Mouse (Mus musculus) midbrain, embryonic 10.5 days (tissue): ENCODE data around the gene Amacr. TPM values are rescaled to one million over a fixed set of nuclear protein-coding genes. Genes with fewer than 3 reads are reported as not detected.

ENCODE experiments used
- DNase-seq: peaks from one replicate; pipeline ENCODE4 v3.0.0-alpha.2; 2017; ENCODE audit warnings: low spot score
- H3K27ac ChIP-seq: fragments of 300-500 bp; sonication (generic); replicated peaks from 2 replicates; pipeline ENCODE4 v1.5.1; 2016; ENCODE audit warnings: mild to moderate bottlenecking
- H3K27me3 ChIP-seq: fragments of 300-500 bp; sonication (generic); 2 replicates; pipeline ENCODE4 v1.6.1; 2016; ENCODE audit warnings: low read depth, mild to moderate bottlenecking; ENCODE audit not compliant: poor library complexity, severe bottlenecking
- H3K36me3 ChIP-seq: fragments of 300-500 bp; sonication (generic); 2 replicates; pipeline ENCODE4 v1.6.1; 2016; ENCODE audit warnings: mild to moderate bottlenecking, moderate library complexity
- H3K4me1 ChIP-seq: fragments of 300-500 bp; sonication (generic); 2 replicates; pipeline ENCODE4 v1.6.1; 2016
- H3K4me3 ChIP-seq: fragments of 300-500 bp; sonication (generic); 2 replicates; pipeline ENCODE4 v1.5.1; 2016; ENCODE audit warnings: mild to moderate bottlenecking, moderate library complexity
- H3K9me3 ChIP-seq: fragments of 300-500 bp; sonication (generic); replicated peaks from 2 replicates; pipeline ENCODE4 v1.6.1; 2016; ENCODE audit warnings: mild to moderate bottlenecking
- WGBS: fragments of 180-500 bp; shearing (Covaris S2); methylation state at CpG from one replicate; pipeline ENCODE4 v1.1.7; 2016; 5-methylcytosine and 5-hydroxymethylcytosine counted together
- polyA plus RNA-seq: library from polyadenylated mRNA; unstranded; fragments of >200 nt; fragmentation: Nextera tagmentation; extraction: Ambion mirVana; gene quantifications from 2 replicates; pipeline ENCODE4 v1.2.1, GENCODE M21; 2016

Gene Amacr
- polyA plus RNA-seq, 1 experiment from 2014 or later = 13.0 TPM

DNA sequence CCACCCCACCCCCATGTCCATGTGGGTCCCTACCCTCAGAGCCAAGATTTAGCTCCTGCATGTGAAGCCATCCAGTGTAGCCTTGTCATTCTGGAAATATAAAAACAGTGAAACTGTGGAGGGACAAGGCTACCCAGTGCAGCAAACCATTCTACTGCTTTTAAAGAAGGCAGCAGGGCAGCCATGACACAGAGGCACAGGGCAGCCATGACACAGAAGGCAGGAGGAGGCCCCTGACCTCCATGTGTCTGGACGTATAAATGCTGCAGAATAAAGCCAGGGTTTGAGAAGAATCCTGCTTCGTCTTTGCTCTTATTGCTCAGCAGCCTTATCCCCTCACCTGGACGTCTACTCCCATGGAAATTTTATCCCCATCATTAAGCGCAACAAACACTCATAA lies 22.2 kb downstream of the Amacr start:
- Histone ChIP-seq H3K4me3 (no peak overlapping the region), H3K4me1 (peaks cover 10% of the 10 kb centered on the region; the same call in 1 of the 2 replicates), H3K36me3 (no peaks in the 10 kb centered on the region), H3K9me3 (no peaks in the 10 kb centered on the region), H3K27ac (no peak overlapping the region), H3K27me3 (no peaks in the 10 kb centered on the region)
- no peak for DNase-seq
- 89% methylated on average over 4 of the region's 4 CpGs for WGBS

DNA sequence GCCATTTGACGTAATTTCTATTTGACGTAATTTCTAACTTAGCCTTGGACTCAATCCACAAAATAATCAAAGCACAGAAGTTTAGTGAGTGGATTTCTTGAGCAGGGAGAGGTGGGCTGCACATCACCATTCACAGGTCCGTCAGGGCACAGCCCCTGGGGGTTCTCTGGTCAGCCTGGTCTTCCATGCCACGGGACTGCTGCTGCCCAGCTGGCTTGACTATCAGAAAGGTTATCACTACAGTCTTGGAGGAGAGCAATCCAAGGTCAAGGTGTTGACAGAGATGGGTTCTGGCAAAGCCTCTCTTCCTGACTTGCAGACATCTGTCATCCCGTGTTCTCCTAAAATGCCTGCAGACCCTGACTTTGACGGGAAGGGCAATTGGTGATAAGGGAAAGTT lies 23.1 kb downstream of the Amacr start:
- H3K27me3 ChIP-seq = no peaks in the 10 kb centered on the region
- peaks cover 10% of the 10 kb centered on the region; the same call in 1 of the 2 replicates for H3K4me1 ChIP-seq
- H3K4me3 ChIP-seq = no peak overlapping the region
- no peak for DNase-seq
- H3K9me3 ChIP-seq = no peaks in the 10 kb centered on the region
- H3K27ac ChIP-seq = no peak overlapping the region
- no peaks in the 10 kb centered on the region for H3K36me3 ChIP-seq
- 88% methylated on average over 6 of the region's 6 CpGs for WGBS

DNA sequence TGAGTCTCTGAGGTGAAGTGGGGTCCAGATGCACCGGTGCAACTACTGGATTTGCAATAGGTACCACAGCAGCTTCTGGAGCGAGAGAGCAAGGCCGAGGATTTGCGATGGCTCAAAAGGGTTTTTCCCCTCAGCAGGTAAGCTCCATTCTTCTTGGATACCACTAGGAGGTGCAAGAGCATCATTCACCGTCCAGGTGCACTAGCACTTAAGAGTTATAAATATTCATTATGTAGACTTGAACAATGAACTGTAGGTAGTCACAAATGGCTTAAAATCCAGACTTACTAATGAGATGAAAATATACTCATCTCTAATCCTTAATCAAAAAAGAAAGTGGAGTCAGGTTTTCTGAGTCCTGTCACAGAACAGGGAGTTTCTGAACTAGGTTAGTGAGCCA lies 27.2 kb downstream of the Amacr start:
- WGBS = 28% methylated on average over 5 of the region's 5 CpGs
- no peak overlapping the region for H3K27ac ChIP-seq
- no peak for DNase-seq

GRCm38 (mm10) chr15:11010976-11011548 lies 29.5 kb downstream of the Amacr start:
- no peak for DNase-seq
- no peaks in the 10 kb centered on the region for H3K27me3 ChIP-seq
- H3K36me3 ChIP-seq = no peaks in the 10 kb centered on the region
- H3K4me1 ChIP-seq = no peaks in the 10 kb centered on the region
- 90% methylated on average over 11 of the region's 11 CpGs for WGBS
- H3K9me3 ChIP-seq = no peaks in the 10 kb centered on the region
- H3K4me3 ChIP-seq = no peak overlapping the region
- H3K27ac ChIP-seq = no peak overlapping the region

More for the DNA sequence above, 27.2 kb downstream of the Amacr start:
- H3K36me3 ChIP-seq = no peaks in the 10 kb centered on the region
- no peaks in the 10 kb centered on the region for H3K27me3 ChIP-seq
- H3K9me3 ChIP-seq = no peaks in the 10 kb centered on the region
- no peak overlapping the region for H3K4me3 ChIP-seq
- no peaks in the 10 kb centered on the region for H3K4me1 ChIP-seq

DNA sequence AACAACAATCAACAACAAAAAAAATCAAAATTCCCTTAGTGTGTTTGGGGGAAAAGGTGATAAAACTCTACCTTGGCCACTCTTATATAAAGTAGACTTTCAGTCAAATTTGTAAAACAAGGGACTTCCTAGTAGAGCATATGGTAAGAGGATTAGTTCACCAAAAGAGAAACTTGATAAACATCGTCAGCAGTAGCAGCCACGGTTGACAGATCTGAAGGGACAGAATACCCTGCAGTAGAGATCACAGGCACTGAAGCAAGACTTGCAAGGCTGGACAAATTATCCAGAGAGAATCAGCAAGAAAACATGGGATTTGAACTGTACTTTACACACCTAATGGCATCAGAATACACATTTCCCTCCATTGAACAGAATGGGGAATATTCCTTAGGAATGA lies 33.4 kb downstream of the Amacr start:
- Histone ChIP-seq H3K27me3 (no peaks in the 10 kb centered on the region), H3K4me1 (no peaks in the 10 kb centered on the region), H3K4me3 (no peak overlapping the region), H3K27ac (no peak overlapping the region), H3K9me3 (no peaks in the 10 kb centered on the region), H3K36me3 (no peaks in the 10 kb centered on the region)
- 10% methylated on average over 2 of the region's 2 CpGs for WGBS
- DNase-seq = no peak

DNA sequence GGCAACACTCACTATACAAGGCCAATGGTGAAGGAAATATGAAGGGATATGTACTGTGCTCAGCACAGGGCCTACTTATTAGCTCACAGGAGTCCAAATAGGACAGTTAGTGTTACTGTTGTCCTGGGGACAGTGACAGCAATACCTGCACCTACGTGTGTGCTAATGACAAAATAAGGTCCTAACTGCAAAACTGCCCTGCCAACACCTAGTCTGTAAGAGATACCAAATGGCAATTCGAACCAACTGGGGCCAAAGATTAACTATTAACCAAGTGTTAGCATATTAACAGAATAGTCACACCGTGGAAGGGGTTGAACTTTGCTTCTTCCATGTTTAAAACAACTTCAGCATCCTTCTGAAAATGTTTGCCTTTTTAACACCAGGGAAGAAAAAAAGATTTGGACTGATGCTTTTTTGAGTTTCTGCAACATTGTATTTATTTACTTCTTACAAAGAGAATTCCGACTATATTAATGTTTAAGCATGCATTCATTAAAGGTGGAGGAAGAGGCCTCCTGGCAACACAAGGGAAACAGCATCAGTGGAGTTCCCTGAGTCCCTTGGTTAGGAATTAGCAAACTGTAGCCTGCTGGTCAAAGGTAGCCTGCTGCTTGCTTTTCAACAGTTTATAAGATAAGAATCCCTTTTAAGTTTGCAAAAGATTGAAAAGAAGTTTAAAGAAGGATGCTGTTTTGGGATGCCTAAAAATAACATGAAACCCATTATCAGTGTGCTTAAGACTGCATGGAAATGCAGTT lies 45.4 kb downstream of the Amacr start:
- H3K27me3 ChIP-seq = no peaks in the 10 kb centered on the region
- H3K4me3 ChIP-seq = no peak overlapping the region
- H3K4me1 ChIP-seq = no peaks in the 10 kb centered on the region
- 84% methylated on average over 4 of the region's 4 CpGs for WGBS
- no peak overlapping the region for H3K27ac ChIP-seq
- no peak for DNase-seq
- H3K36me3 ChIP-seq = no peaks in the 10 kb centered on the region
- no peaks in the 10 kb centered on the region for H3K9me3 ChIP-seq

GRCm38 (mm10) chr15:11030188-11030587 lies 48.6 kb downstream of the Amacr start:
- Histone ChIP-seq H3K27me3 (peaks cover 23% of the 10 kb centered on the region), H3K9me3 (no peaks in the 10 kb centered on the region), H3K4me3 (no peak overlapping the region), H3K27ac (no peak overlapping the region), H3K36me3 (no peaks in the 10 kb centered on the region), H3K4me1 (peaks cover 3% of the 10 kb centered on the region; the same call in 1 of the 2 replicates)
- no peak for DNase-seq
- WGBS = 77% methylated on average over 3 of the region's 3 CpGs

DNA sequence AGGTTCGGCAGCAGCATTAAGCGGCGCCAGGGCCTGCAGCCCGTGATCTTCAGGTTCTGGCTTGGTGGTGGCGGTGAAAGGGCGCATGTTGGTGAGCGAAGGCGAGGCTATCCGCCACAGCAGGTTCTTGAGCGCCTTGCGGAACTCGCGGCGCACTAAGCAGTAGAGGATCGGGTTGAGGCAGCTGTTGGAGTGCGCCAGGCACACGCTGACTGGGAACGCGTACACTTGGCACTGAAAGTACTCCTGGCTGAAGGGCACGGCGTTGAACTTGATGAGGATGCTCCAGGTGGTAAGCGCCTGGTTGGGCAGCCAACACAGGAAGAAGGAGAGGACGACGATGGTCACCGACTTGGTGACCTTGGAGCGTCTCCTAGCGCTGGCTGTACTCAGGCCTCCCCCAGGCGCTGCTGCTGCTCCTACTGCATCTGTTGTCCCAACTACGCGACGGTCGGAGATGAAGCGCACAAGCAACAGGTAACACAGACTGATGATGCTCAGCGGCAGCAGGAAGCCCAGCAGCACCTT lies 54.5 kb downstream of the Amacr start:
- H3K27ac ChIP-seq = no peak overlapping the region
- no peaks in the 10 kb centered on the region for H3K9me3 ChIP-seq
- peaks cover 70% of the 10 kb centered on the region for H3K27me3 ChIP-seq
- peak; percentile 31 for DNase-seq
- peak overlapping the region; percentile 53 for H3K4me3 ChIP-seq
- H3K36me3 ChIP-seq = no peaks in the 10 kb centered on the region
- WGBS = 7% methylated on average over 34 of the region's 34 CpGs
- H3K4me1 ChIP-seq = peaks cover 32% of the 10 kb centered on the region

DNA sequence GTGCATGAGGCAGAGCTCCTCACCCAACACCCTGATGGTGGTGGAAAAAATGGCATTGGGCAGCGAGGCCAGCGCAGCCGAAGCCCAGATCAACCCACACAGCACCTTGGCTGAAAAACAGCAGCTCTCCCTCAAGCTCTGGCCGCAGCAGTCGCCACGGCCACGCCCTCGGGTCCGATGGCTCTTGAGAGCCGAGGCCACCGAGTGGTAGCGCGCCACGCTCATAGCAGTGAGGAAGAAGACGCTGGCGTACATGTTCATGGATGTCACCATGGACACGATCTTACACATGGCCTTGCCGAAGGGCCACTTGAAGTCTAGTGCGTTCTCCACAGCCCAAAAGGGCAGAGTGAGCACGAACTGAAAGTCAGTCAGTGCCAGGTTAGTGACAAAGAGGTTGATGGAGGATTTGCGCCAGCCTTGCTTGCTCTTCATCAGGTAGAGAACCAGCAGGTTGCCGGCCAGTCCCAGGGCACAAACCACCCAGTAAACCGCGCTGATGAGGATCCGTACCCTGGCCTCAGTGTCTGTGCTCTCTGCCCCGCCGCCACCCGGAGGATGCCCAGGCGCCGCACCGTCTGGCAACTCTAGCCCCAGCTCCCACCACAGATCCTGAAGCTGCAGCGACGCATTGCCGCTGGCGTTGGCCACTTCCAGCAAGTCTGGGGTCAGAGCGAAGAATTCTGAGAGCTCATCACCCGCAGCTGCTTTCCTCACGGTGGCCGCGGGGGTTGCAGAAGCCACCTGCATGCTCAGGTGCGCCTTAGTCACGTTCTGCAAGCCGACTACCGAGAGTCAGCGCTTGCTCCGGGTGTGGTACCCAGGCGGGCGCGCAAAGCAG lies 55.2 kb downstream of the Amacr start:
- Histone ChIP-seq H3K36me3 (no peaks in the 10 kb centered on the region), H3K27me3 (peaks cover 70% of the 10 kb centered on the region), H3K9me3 (no peaks in the 10 kb centered on the region), H3K27ac (no peak overlapping the region), H3K4me1 (peaks cover 32% of the 10 kb centered on the region), H3K4me3 (peak overlapping the region; percentile 53)
- WGBS = 2% methylated on average over 49 of the region's 49 CpGs
- DNase-seq = peak; percentile 37

GRCm38 (mm10) chr15:11037376-11037695 lies 55.8 kb downstream of the Amacr start:
- H3K4me3 ChIP-seq = peak overlapping the region; percentile 53
- H3K9me3 ChIP-seq = no peaks in the 10 kb centered on the region
- DNase-seq = peak; percentile 25
- no peak overlapping the region for H3K27ac ChIP-seq
- H3K4me1 ChIP-seq = peaks cover 32% of the 10 kb centered on the region
- H3K27me3 ChIP-seq = peaks cover 70% of the 10 kb centered on the region
- 3% methylated on average over 8 of the region's 8 CpGs for WGBS
- no peaks in the 10 kb centered on the region for H3K36me3 ChIP-seq

GRCm38 (mm10) chr15:11037711-11038110 lies 56.2 kb downstream of the Amacr start, which contains the start of gene Rxfp3:
Gene Rxfp3, minus strand, starts transcription at chr15:11037991.
- Histone ChIP-seq H3K9me3 (no peaks in the 10 kb centered on the region), H3K4me3 (peak within 1 kb of the TSS; percentile 53), H3K27ac (no peak within 1 kb of the TSS), H3K4me1 (peaks cover 32% of the 10 kb centered on the region), H3K27me3 (peaks cover 70% of the 10 kb centered on the region), H3K36me3 (no peaks in the 10 kb centered on the region)
- no peak for DNase-seq
- 2% methylated on average over 16 of the region's 16 CpGs for WGBS

DNA sequence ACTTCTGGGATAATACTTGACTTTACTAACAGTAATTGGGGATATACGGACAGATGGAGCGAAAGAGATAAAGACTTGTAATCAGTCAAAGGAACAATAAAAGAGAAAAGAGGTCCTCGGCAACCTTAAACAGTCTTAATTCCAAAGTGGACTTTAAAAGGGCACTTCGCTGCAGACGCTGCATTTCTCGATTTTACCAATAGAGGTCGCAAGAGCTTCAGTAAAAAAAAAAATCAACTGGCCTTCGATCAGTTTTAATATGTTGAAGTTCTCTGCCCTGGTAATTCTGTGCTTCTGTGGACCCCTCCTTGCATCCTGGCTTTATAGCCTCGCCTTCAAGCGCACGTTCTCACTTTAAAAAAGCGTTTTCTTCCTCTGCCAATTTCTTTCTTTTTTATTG lies 56.9 kb downstream of the Amacr start:
- WGBS = 5% methylated on average over 12 of the region's 12 CpGs

More for the DNA sequence above, 56.9 kb downstream of the Amacr start:
- no peaks in the 10 kb centered on the region for H3K9me3 ChIP-seq
- H3K4me3 ChIP-seq = no peak overlapping the region
- no peak overlapping the region for H3K27ac ChIP-seq
- no peaks in the 10 kb centered on the region for H3K36me3 ChIP-seq
- DNase-seq = peak; percentile 49
- H3K27me3 ChIP-seq = peaks cover 65% of the 10 kb centered on the region
- peaks cover 29% of the 10 kb centered on the region for H3K4me1 ChIP-seq
